Mouse (Mus musculus) CH12.LX (cell line): Measurements from ENCODE around the gene Gm10643. TPM values are rescaled to one million over a fixed set of nuclear protein-coding genes. Genes with fewer than 3 reads are reported as not detected.

ENCODE experiments used
- DNase-seq: peaks from one replicate; pipeline ENCODE4 v3.0.0-alpha.2; 2013; ENCODE audit errors: extremely low read depth
- H3K27ac ChIP-seq: 2 replicates; pipeline ENCODE4 v1.5.1; 2012; ENCODE audit warnings: low read depth, mild to moderate bottlenecking, control low read depth, moderate library complexity; ENCODE audit not compliant: insufficient read depth
- H3K27me3 ChIP-seq: replicated peaks from 2 replicates; pipeline ENCODE3; 2012; ENCODE audit warnings: inconsistent platforms
- H3K36me3 ChIP-seq, 2 experiments: replicated peaks in 1 of 2; 2 replicates each; pipeline versions ENCODE3 to v1.6.1; 2012; ENCODE audit warnings: inconsistent platforms in 1 of 2, low read length in 1 of 2, mild to moderate bottlenecking in 1 of 2, mixed read lengths in 1 of 2, moderate library complexity in 1 of 2; ENCODE audit not compliant: control insufficient read depth in 1 of 2, insufficient read depth in 1 of 2
- H3K4me1 ChIP-seq, 2 experiments: 2 replicates each; pipeline ENCODE4 v1.6.1; 2012; ENCODE audit warnings: inconsistent platforms in 1 of 2, moderate library complexity in 1 of 2; ENCODE audit not compliant: insufficient read depth in 2 of 2, control insufficient read depth in 1 of 2
- H3K4me2 ChIP-seq: 2 replicates; pipeline ENCODE4 v1.6.1; 2012; ENCODE audit warnings: low read depth, mild to moderate bottlenecking, control low read depth; ENCODE audit not compliant: poor library complexity, insufficient read depth, severe bottlenecking
- H3K4me3 ChIP-seq, 3 experiments: fragments of 150-350 bp in 1 of 3; sonication (generic) in 1 of 3; replicated peaks in 1 of 3; 2 replicates each; pipeline versions ENCODE3 to v1.5.1; 2011 to 2012; ENCODE audit warnings: low read depth in 2 of 3, low read length in 2 of 3, mild to moderate bottlenecking in 2 of 3, moderate library complexity in 2 of 3, control low read depth in 1 of 3, improper control_type of control experiment in 1 of 3, inconsistent platforms in 1 of 3, mixed read lengths in 1 of 3; ENCODE audit not compliant: poor library complexity in 1 of 3
- H3K79me2 ChIP-seq: replicated peaks from 2 replicates; pipeline ENCODE4 v1.6.1; 2012; ENCODE audit warnings: mild to moderate bottlenecking, moderate library complexity; ENCODE audit not compliant: control insufficient read depth, poor library complexity, insufficient read depth, severe bottlenecking; ENCODE audit errors: extremely low read depth
- H3K9ac ChIP-seq: 2 replicates; pipeline ENCODE4 v1.6.1; 2012; ENCODE audit warnings: low read depth, mild to moderate bottlenecking, control low read depth, moderate library complexity; ENCODE audit not compliant: insufficient read depth
- H3K9me3 ChIP-seq: replicated peaks from 2 replicates; pipeline ENCODE3; 2012; ENCODE audit warnings: low read length, inconsistent platforms, mixed read lengths
- CTCF ChIP-seq, 2 experiments: IDR thresholded peaks in 1 of 2; conservative IDR thresholded peaks in 1 of 2; 2 replicates each; pipeline ENCODE4 v1.5.1; 2011 to 2012; ENCODE audit warnings: low read depth in 2 of 2, low read length in 2 of 2, improper control_type of control experiment in 1 of 2, inconsistent platforms in 1 of 2, mild to moderate bottlenecking in 1 of 2, moderate library complexity in 1 of 2
- GABPA ChIP-seq: IDR thresholded peaks from 2 replicates; pipeline ENCODE4 v1.6.1; 2012; ENCODE audit warnings: low read depth, low read length, improper control_type of control experiment, inconsistent platforms; ENCODE audit not compliant: insufficient replicate concordance
- JUND ChIP-seq: conservative IDR thresholded peaks from 2 replicates; pipeline ENCODE4 v1.6.1; 2011; ENCODE audit warnings: low read depth, low read length, improper control_type of control experiment
- KAT2A ChIP-seq: IDR thresholded peaks from 2 replicates; pipeline ENCODE4 v1.6.1; 2012; ENCODE audit warnings: low read length, improper control_type of control experiment, inconsistent platforms; ENCODE audit not compliant: insufficient replicate concordance
- MAFK ChIP-seq: IDR thresholded peaks from 2 replicates; pipeline ENCODE4 v1.6.1; 2011; ENCODE audit warnings: low read length, improper control_type of control experiment; ENCODE audit not compliant: insufficient replicate concordance
- MAZ ChIP-seq: IDR thresholded peaks from 2 replicates; pipeline ENCODE4 v1.6.1; 2012; ENCODE audit warnings: low read depth, mild to moderate bottlenecking, inconsistent platforms, low read length, improper control_type of control experiment, moderate library complexity
- MXI1 ChIP-seq: IDR thresholded peaks from 2 replicates; pipeline ENCODE4 v1.6.1; 2011; ENCODE audit warnings: mild to moderate bottlenecking, low read depth, low read length, improper control_type of control experiment
- MYC ChIP-seq: IDR thresholded peaks from 2 replicates; pipeline ENCODE4 v1.6.1; 2011; ENCODE audit warnings: low read depth, mild to moderate bottlenecking, improper control_type of control experiment, low read length
- POLR2AphosphoS2 ChIP-seq: IDR thresholded peaks from 2 replicates; pipeline ENCODE4 v1.6.1; 2011; ENCODE audit warnings: low read depth, low read length, improper control_type of control experiment
- RCOR1 ChIP-seq: conservative IDR thresholded peaks from 2 replicates; pipeline ENCODE4 v1.6.1; 2012; ENCODE audit warnings: low read depth, mild to moderate bottlenecking, inconsistent platforms, low read length, improper control_type of control experiment
- SIN3A ChIP-seq: IDR thresholded peaks from 2 replicates; pipeline ENCODE4 v1.6.1; 2012; ENCODE audit warnings: low read length, improper control_type of control experiment, inconsistent platforms
- TBP ChIP-seq: conservative IDR thresholded peaks from 2 replicates; pipeline ENCODE4 v1.6.1; 2011; ENCODE audit warnings: low read depth, low read length, improper control_type of control experiment
- TCF12 ChIP-seq: IDR thresholded peaks from 2 replicates; pipeline ENCODE4 v1.6.1; 2014; ENCODE audit warnings: low read depth, mild to moderate bottlenecking, inconsistent platforms, low read length, improper control_type of control experiment
- UBTF ChIP-seq: IDR thresholded peaks from 2 replicates; pipeline ENCODE4 v1.6.1; 2012; ENCODE audit warnings: low read depth, mild to moderate bottlenecking, inconsistent platforms, low read length, improper control_type of control experiment, moderate library complexity
- USF1 ChIP-seq: IDR thresholded peaks from 2 replicates; pipeline ENCODE4 v1.6.1; 2014; ENCODE audit warnings: low read depth, mild to moderate bottlenecking, inconsistent platforms, low read length, improper control_type of control experiment
- ZC3H11A ChIP-seq: IDR thresholded peaks from 2 replicates; pipeline ENCODE4 v1.6.1; 2012; ENCODE audit warnings: low read depth, mild to moderate bottlenecking, inconsistent platforms, low read length, improper control_type of control experiment
- ZMIZ1 ChIP-seq: IDR thresholded peaks from 2 replicates; pipeline ENCODE4 v1.6.1; 2012; ENCODE audit warnings: low read depth, mild to moderate bottlenecking, inconsistent platforms, low read length, improper control_type of control experiment
- dilution Hi-C: fragments of 300-500 bp; cut with MboI; formaldehyde crosslinking; loops from 2 replicates; pipeline ENCODE4 v1.14.3; 2020; ENCODE audit warnings: low sequenced_read_pairs; ENCODE audit not compliant: extremely low pct_unique_long_range_greater_than_20kb, extremely low pct_ligation_motif_present
- in situ Hi-C: fragments of 300-500 bp; cut with MboI; formaldehyde crosslinking; loops from 3 replicates; pipeline ENCODE4 v1.14.3; 2019; ENCODE audit warnings: low sequenced_read_pairs, low pct_ligation_motif_present, low pct_unique_long_range_greater_than_20kb, mixed read lengths
- polyA plus RNA-seq: library from polyadenylated mRNA; unstranded; fragments of >175 nt; gene quantifications from 2 replicates; pipeline ENCODE4 v1.2.1, GENCODE M21; 2012; ENCODE audit warnings: low read depth; ENCODE audit not compliant: insufficient read length
- total RNA-seq, 2 experiments: library from RNA; depleted of rRNA; stranded (reverse); fragments of 300-350 nt in 1 of 2; fragments of >200 nt in 1 of 2; gene quantifications; 2 replicates each; pipeline ENCODE4 v1.2.3; 2012 to 2014

Gene Gm10643
- total and polyA plus RNA-seq, 3 experiments: 0.14 to 0.76 (median 0.42) TPM

DNA sequence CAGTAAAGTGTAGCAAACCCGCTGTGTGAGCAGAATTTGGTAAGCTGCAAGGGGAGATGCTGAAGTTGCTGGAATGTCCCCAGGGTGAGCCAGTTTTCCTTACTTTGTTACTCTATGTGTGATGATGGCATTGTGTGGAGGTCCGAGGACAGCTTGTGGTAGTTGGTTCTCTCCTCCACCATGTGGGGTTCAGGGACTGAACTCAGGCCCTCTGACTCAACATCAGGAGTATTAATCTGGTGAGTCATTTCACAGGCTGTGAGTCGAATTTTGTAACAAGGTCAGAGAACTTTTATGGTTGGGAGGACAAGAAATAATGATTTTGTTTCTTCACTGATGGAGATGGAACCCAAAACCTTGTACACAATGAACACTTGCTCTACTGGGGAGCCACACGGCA is 32.2 kb downstream of the Gm10643 start:
- dilution Hi-C loops: no loop called here
- peaks cover under 1 to 2% of the 10 kb centered on the region in 2 experiments; a peak in 3 of 4 replicates for H3K4me1 ChIP-seq
- no peak overlapping the region for H3K27ac ChIP-seq
- no peak for DNase-seq
- no peaks in the 10 kb centered on the region for H3K9me3 ChIP-seq
- no peak overlapping the region for H3K4me3 ChIP-seq
- no peak overlapping the region for H3K4me2 ChIP-seq
- H3K36me3 ChIP-seq: peaks cover 0 to 49% of the 10 kb centered on the region in 2 experiments
- TF ChIP-seq GABPA (no peak), TBP (no peak), SIN3A (no peak), MXI1 (no peak), KAT2A (no peak), CTCF (conservative IDR thresholded peaks at IDR 0.05 in 1 of 2, IDR thresholded peaks at IDR 0.05 in 1 of 2; ENCODE audit: low read depth in 2 of 2, low read length in 2 of 2) (no peak)
- in situ Hi-C loops: loop anchor here (25.0 kb wide), 1 partner anchor 305 kb away; no protein-coding TSS in a partner anchor
- no peaks in the 10 kb centered on the region for H3K27me3 ChIP-seq
- no peak overlapping the region for H3K9ac ChIP-seq
- H3K79me2 ChIP-seq: no peaks in the 10 kb centered on the region

DNA sequence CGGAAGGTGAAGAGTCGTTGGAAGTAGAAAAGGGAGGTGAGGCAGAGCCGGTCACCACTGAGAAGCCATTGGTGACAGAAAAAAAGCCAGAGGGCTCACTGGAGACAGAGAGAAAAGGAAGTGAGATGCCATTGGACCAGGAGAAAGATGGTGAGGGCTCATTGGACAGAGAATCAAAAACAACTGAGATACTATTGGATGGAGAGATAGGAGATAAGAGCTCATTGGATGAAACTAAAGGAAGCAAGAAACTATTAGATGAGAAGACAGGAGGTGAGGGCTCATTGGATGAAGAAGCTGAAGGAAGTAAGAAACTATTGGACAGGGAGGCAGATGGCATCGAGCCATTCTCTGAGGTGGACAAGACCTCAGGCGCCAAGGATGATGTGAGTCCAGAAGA is 35.7 kb downstream of the Gm10643 start:
- H3K79me2 ChIP-seq: no peaks in the 10 kb centered on the region
- dilution Hi-C loops (no loop called here), in situ Hi-C loops (loop anchor here (25.0 kb wide), 1 partner anchor 308 kb away; no protein-coding TSS in a partner anchor)
- H3K9ac ChIP-seq: no peak overlapping the region
- H3K9me3 ChIP-seq: no peaks in the 10 kb centered on the region
- no peak for TF ChIP-seq MAFK
- TF ChIP-seq POLR2AphosphoS2: no peak
- TF ChIP-seq ZC3H11A: no peak
- TF ChIP-seq UBTF: no peak
- TF ChIP-seq USF1: no peak
- TF ChIP-seq MXI1: no peak
- TF ChIP-seq ZMIZ1: no peak
- H3K4me3 ChIP-seq: no peak overlapping the region
- DNase-seq: peak; percentile 19
- H3K27me3 ChIP-seq: peaks cover 1% of the 10 kb centered on the region
- peaks cover 0 to 38% of the 10 kb centered on the region in 2 experiments for H3K36me3 ChIP-seq
- no peak overlapping the region for H3K4me2 ChIP-seq
- no peak overlapping the region for H3K27ac ChIP-seq
- H3K4me1 ChIP-seq: peaks cover 2 to 4% of the 10 kb centered on the region in 2 experiments; a peak in 3 of 4 replicates

DNA sequence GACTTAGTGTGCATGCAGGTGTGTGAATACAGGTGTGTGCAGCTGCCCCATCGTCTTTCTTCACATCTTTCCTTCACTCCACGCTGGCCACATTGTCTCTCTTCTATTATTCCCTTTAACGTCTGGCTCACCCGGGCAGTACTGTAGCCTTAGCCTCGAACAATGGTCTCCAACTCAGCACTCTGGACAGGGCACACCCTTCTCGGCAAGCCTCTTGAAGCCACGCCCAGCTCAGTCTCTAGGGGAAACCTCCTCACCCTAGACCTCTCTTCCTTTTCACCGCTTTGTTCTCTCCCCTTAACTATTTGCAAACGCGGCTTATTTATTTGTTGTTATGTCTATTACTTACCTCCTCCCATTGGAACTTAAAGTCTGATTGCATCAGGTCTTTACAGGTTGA is 37.5 kb downstream of the Gm10643 start:
- Histone ChIP-seq H3K36me3 (peaks cover 0 to 23% of the 10 kb centered on the region in 2 experiments), H3K4me2 (no peak overlapping the region), H3K9me3 (no peaks in the 10 kb centered on the region), H3K27ac (no peak overlapping the region), H3K9ac (no peak overlapping the region), H3K4me1 (peaks cover 2 to 4% of the 10 kb centered on the region in 2 experiments; a peak in 3 of 4 replicates), H3K79me2 (no peaks in the 10 kb centered on the region), H3K27me3 (peaks cover 9% of the 10 kb centered on the region), H3K4me3 (no peak overlapping the region)
- dilution Hi-C loops (no loop called here), in situ Hi-C loops (loop anchor here (25.0 kb wide), 1 partner anchor 310 kb away; no protein-coding TSS in a partner anchor)
- DNase-seq: peak; percentile 48
- TF ChIP-seq TCF12: no peak
- no peak for TF ChIP-seq MAZ
- no peak for TF ChIP-seq RCOR1
- TF ChIP-seq CTCF (conservative IDR thresholded peaks at IDR 0.05 in 1 of 2, IDR thresholded peaks at IDR 0.05 in 1 of 2; ENCODE audit: low read depth in 2 of 2, low read length in 2 of 2): no peak
- no peak for TF ChIP-seq TBP
- no peak for TF ChIP-seq JUND
- TF ChIP-seq MYC: no peak
